Mouse (Mus musculus) MEL (cell line): Measurements from ENCODE around the gene Rrp7a. TPM values are rescaled to one million over a fixed set of nuclear protein-coding genes. Genes with fewer than 3 reads are reported as not detected.

ENCODE experiments used
- DNase-seq: peaks from one replicate; pipeline ENCODE4 v3.0.0; 2011; ENCODE audit warnings: low read depth, low spot score
- H3K27ac ChIP-seq: 2 replicates; pipeline ENCODE4 v1.5.1; 2012; ENCODE audit warnings: low read depth, mild to moderate bottlenecking, control low read depth, low read length, moderate library complexity; ENCODE audit not compliant: control insufficient read depth
- H3K27me3 ChIP-seq, 2 experiments: fragments of 150-350 bp in 1 of 2; sonication (generic) in 1 of 2; 2 replicates each; pipeline ENCODE4 v1.6.1; 2012; ENCODE audit warnings: low read length in 2 of 2, mild to moderate bottlenecking in 2 of 2, improper control_type of control experiment in 1 of 2, moderate library complexity in 1 of 2; ENCODE audit not compliant: insufficient read depth in 2 of 2, control insufficient read depth in 1 of 2
- H3K36me3 ChIP-seq, 2 experiments: 2 replicates each; pipeline ENCODE4 v1.6.1; 2012 to 2014; ENCODE audit warnings: low read length in 2 of 2, improper control_type of control experiment in 1 of 2, inconsistent platforms in 1 of 2, mild to moderate bottlenecking in 1 of 2; ENCODE audit not compliant: insufficient read depth in 2 of 2, control insufficient read depth in 1 of 2
- H3K4me1 ChIP-seq, 2 experiments: fragments of 150-350 bp in 1 of 2; sonication (generic) in 1 of 2; 2 replicates each; pipeline ENCODE4 v1.6.1; 2012; ENCODE audit warnings: low read length in 2 of 2, improper control_type of control experiment in 1 of 2, mild to moderate bottlenecking in 1 of 2; ENCODE audit not compliant: insufficient read depth in 2 of 2, control insufficient read depth in 1 of 2
- H3K4me3 ChIP-seq, 2 experiments: fragments of 150-350 bp in 1 of 2; sonication (generic) in 1 of 2; 2 replicates each; pipeline ENCODE4 v1.5.1; 2012; ENCODE audit warnings: low read depth in 2 of 2, low read length in 2 of 2, mild to moderate bottlenecking in 2 of 2, moderate library complexity in 2 of 2, control low read depth in 1 of 2, improper control_type of control experiment in 1 of 2; ENCODE audit not compliant: control insufficient read depth in 1 of 2, insufficient read depth in 1 of 2
- H3K79me2 ChIP-seq: 2 replicates; pipeline ENCODE4 v1.6.1; 2012; ENCODE audit warnings: mild to moderate bottlenecking, low read length, moderate library complexity; ENCODE audit not compliant: control insufficient read depth, poor library complexity, insufficient read depth
- H3K9ac ChIP-seq: 2 replicates; pipeline ENCODE4 v1.6.1; 2012; ENCODE audit warnings: low read depth, mild to moderate bottlenecking, control low read depth, low read length, moderate library complexity; ENCODE audit not compliant: control insufficient read depth, poor library complexity, severe bottlenecking
- H3K9me3 ChIP-seq: fragments of 150-350 bp; sonication (generic); replicated peaks from 2 replicates; pipeline ENCODE4 v1.6.1; 2012; ENCODE audit warnings: mild to moderate bottlenecking, low read length, improper control_type of control experiment, moderate library complexity; ENCODE audit not compliant: insufficient read depth
- CHD1 ChIP-seq: IDR thresholded peaks from 2 replicates; pipeline ENCODE4 v1.6.1; 2012; ENCODE audit warnings: low read depth, mild to moderate bottlenecking, inconsistent platforms, low read length, improper control_type of control experiment
- CTCF ChIP-seq, 3 experiments: IDR thresholded peaks in 2 of 3; conservative IDR thresholded peaks in 1 of 3; 2 replicates each; pipeline ENCODE4 v1.5.1; 2011 to 2012; ENCODE audit warnings: low read length in 3 of 3, low read depth in 2 of 3, mild to moderate bottlenecking in 2 of 3, improper control_type of control experiment in 1 of 3, inconsistent platforms in 1 of 3, mixed read lengths in 1 of 3, moderate library complexity in 1 of 3; ENCODE audit not compliant: control insufficient read depth in 1 of 3, insufficient read depth in 1 of 3, poor library complexity in 1 of 3, severe bottlenecking in 1 of 3
- E2F4 ChIP-seq: IDR thresholded peaks from 2 replicates; pipeline ENCODE4 v1.6.1; 2011; ENCODE audit warnings: low read depth, low read length, improper control_type of control experiment, borderline replicate concordance
- ELF1 ChIP-seq: IDR thresholded peaks from 2 replicates; pipeline ENCODE4 v1.6.1; 2014; ENCODE audit warnings: low read depth, mild to moderate bottlenecking, inconsistent platforms, low read length, improper control_type of control experiment, moderate library complexity
- EP300 ChIP-seq, 2 experiments: IDR thresholded peaks; 2 replicates each; pipeline ENCODE4 v1.6.1; 2011; ENCODE audit warnings: improper control_type of control experiment in 2 of 2, low read length in 2 of 2, low read depth in 1 of 2, mild to moderate bottlenecking in 1 of 2
- GATA1 ChIP-seq: IDR thresholded peaks from 2 replicates; pipeline ENCODE4 v1.6.1; 2011; ENCODE audit warnings: low read depth, low read length, improper control_type of control experiment
- HCFC1 ChIP-seq: IDR thresholded peaks from 2 replicates; pipeline ENCODE4 v1.6.1; 2012; ENCODE audit warnings: low read depth, mild to moderate bottlenecking, inconsistent platforms, low read length, improper control_type of control experiment, moderate library complexity
- KAT2A ChIP-seq: conservative IDR thresholded peaks from 2 replicates; pipeline ENCODE4 v1.6.1; 2012; ENCODE audit warnings: low read depth, low read length, improper control_type of control experiment, inconsistent platforms
- MAFK ChIP-seq: IDR thresholded peaks from 2 replicates; pipeline ENCODE4 v1.6.1; 2011; ENCODE audit warnings: low read depth, mild to moderate bottlenecking, low read length, improper control_type of control experiment, borderline replicate concordance
- MAX ChIP-seq: IDR thresholded peaks from 2 replicates; pipeline ENCODE4 v1.6.1; 2011; ENCODE audit warnings: low read length, improper control_type of control experiment
- MYB ChIP-seq: IDR thresholded peaks from 2 replicates; pipeline ENCODE4 v1.6.1; 2011; ENCODE audit warnings: mild to moderate bottlenecking, low read depth, low read length, improper control_type of control experiment
- RCOR1 ChIP-seq: IDR thresholded peaks from 2 replicates; pipeline ENCODE4 v1.6.1; 2012; ENCODE audit warnings: low read depth, mild to moderate bottlenecking, inconsistent platforms, low read length, improper control_type of control experiment
- SIN3A ChIP-seq: IDR thresholded peaks from 2 replicates; pipeline ENCODE4 v1.6.1; 2012; ENCODE audit warnings: low read length, improper control_type of control experiment, inconsistent platforms
- SMC3 ChIP-seq: IDR thresholded peaks from 2 replicates; pipeline ENCODE4 v1.6.1; 2011; ENCODE audit warnings: low read depth, low read length, improper control_type of control experiment
- UBTF ChIP-seq: IDR thresholded peaks from 2 replicates; pipeline ENCODE4 v1.6.1; 2012; ENCODE audit warnings: low read depth, mild to moderate bottlenecking, inconsistent platforms, low read length, improper control_type of control experiment, moderate library complexity, borderline replicate concordance; ENCODE audit not compliant: insufficient read depth
- USF2 ChIP-seq, 2 experiments: IDR thresholded peaks; 2 replicates each; pipeline ENCODE4 v1.6.1; 2011 to 2012; ENCODE audit warnings: improper control_type of control experiment in 2 of 2, low read length in 2 of 2, borderline replicate concordance in 1 of 2, inconsistent platforms in 1 of 2, low read depth in 1 of 2, mild to moderate bottlenecking in 1 of 2; ENCODE audit not compliant: insufficient read depth in 1 of 2
- ZC3H11A ChIP-seq: IDR thresholded peaks from 2 replicates; pipeline ENCODE4 v1.6.1; 2012; ENCODE audit warnings: low read depth, mild to moderate bottlenecking, inconsistent platforms, low read length, improper control_type of control experiment
- ZMIZ1 ChIP-seq: IDR thresholded peaks from 2 replicates; pipeline ENCODE4 v1.6.1; 2012; ENCODE audit warnings: low read depth, mild to moderate bottlenecking, inconsistent platforms, low read length, improper control_type of control experiment, moderate library complexity
- polyA plus RNA-seq, 2 experiments: library from polyadenylated mRNA; stranded (reverse) in 1 of 2; unstranded in 1 of 2; fragments of >175 nt in 1 of 2; fragments of >200 nt in 1 of 2; gene quantifications; 2 replicates each; pipeline versions ENCODE4 v1.2.1 to v1.2.4; 2012; ENCODE audit warnings: low replicate concordance in 2 of 2, low read depth in 1 of 2; ENCODE audit not compliant: insufficient read length in 2 of 2, insufficient read depth in 1 of 2, missing spikeins in 1 of 2
- total RNA-seq: library from RNA; depleted of rRNA; stranded (reverse); fragments of 300-350 nt; gene quantifications from 2 replicates; pipeline ENCODE4 v1.2.3, GENCODE M21; 2012

Gene Rrp7a
- total and polyA plus RNA-seq, 3 experiments, result 155 to 483 (median 283) TPM

DNA sequence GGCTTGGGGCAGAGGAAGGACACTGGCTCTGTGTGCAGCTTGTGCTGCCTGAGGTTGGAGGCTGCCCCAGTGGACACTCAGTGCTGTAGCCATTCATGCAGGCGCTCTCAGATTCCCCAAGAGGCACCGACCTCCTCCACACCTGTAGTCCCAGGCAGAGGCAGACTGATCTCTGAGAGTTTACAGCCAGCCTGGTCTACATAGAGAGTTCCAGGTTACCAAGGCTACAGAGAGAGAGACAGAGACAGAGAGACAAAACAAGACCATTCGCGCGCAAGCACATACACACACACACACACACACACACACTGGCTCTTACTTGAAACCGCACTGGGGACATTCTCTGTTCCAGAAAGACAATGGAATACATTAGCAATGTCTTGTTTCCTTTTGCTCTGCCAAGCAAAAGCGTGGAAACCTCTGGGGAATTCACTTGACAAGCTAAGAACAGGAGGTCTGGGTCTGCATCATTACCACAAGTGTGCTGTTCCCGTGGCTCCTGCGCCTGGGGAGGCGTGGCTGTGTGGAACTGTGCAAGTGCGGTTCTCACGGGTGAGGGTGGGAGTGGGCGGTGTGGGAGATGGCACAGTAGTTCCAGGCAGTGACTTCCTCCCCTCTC lies 38.5 kb downstream of the Rrp7a start:
- Histone ChIP-seq H3K9ac (no peak overlapping the region), H3K79me2 (no peaks in the 10 kb centered on the region), H3K4me1 (peaks cover 5 to 27% of the 10 kb centered on the region in 2 experiments; a peak in 3 of 4 replicates)
- no peak for TF ChIP-seq SIN3A
- TF ChIP-seq, all 39 proteins: peak for 0
- H3K36me3 ChIP-seq, result peaks cover 0 to 20% of the 10 kb centered on the region in 2 experiments; a peak in 2 of 4 replicates
- no peak overlapping the region for H3K4me3 ChIP-seq
- no peaks in the 10 kb centered on the region for H3K27me3 ChIP-seq
- DNase-seq, result no peak
- no peak overlapping the region for H3K27ac ChIP-seq
- no peaks in the 10 kb centered on the region for H3K9me3 ChIP-seq

DNA sequence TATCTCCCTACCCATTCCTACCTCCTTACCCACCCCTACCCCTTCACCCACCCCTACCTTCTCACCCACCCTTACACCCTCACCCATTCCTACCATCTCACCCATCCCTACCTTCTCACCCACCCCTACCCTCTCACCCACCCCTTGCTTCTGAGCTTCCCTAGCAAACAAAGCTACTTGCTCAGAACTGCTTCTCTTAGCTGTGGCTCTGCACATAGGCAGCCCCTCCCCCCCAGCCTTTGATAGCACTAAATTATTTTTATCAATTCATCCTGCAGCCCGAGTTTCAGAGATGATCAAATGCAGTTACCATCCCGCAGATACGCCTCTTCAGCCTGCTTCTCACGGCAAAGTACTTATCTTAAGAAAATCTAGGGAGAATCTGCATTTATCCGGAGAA lies 39.1 kb downstream of the Rrp7a start:
- no peak for TF ChIP-seq MYB
- no peak for TF ChIP-seq HCFC1
- no peak for TF ChIP-seq GATA1
- TF ChIP-seq EP300 (IDR thresholded peaks at IDR 0.05; ENCODE audit: low read depth in 1 of 2, low read length in 2 of 2), result no peak
- no peak for TF ChIP-seq UBTF
- no peak for TF ChIP-seq MAX
- no peak for TF ChIP-seq RCOR1
- no peak for TF ChIP-seq ELF1
- no peak for TF ChIP-seq MAFK
- no peak for TF ChIP-seq CTCF (IDR thresholded peaks at IDR 0.05 in 2 of 3, conservative IDR thresholded peaks at IDR 0.05 in 1 of 3; ENCODE audit: control insufficient read depth in 1 of 3, insufficient read depth in 1 of 3, low read depth in 2 of 3, low read length in 3 of 3, poor library complexity in 1 of 3, severe bottlenecking in 1 of 3)
- TF ChIP-seq KAT2A, result no peak
- TF ChIP-seq E2F4, result no peak
- no peak for TF ChIP-seq SMC3
- no peak for TF ChIP-seq SIN3A
- TF ChIP-seq USF2 (IDR thresholded peaks at IDR 0.05; ENCODE audit: borderline replicate concordance in 1 of 2, insufficient read depth in 1 of 2, low read depth in 1 of 2, low read length in 2 of 2), result no peak
- no peak for TF ChIP-seq CHD1
- no peak for TF ChIP-seq ZMIZ1
- TF ChIP-seq ZC3H11A, result no peak
- DNase-seq, result no peak
- Histone ChIP-seq H3K9me3 (no peaks in the 10 kb centered on the region), H3K4me3 (no peak overlapping the region), H3K4me1 (peaks cover 5 to 27% of the 10 kb centered on the region in 2 experiments; a peak in 3 of 4 replicates), H3K79me2 (no peaks in the 10 kb centered on the region), H3K36me3 (peaks cover 0 to 20% of the 10 kb centered on the region in 2 experiments; a peak in 2 of 4 replicates), H3K9ac (no peak overlapping the region), H3K27me3 (no peaks in the 10 kb centered on the region), H3K27ac (no peak overlapping the region)
